Comparison of ENCODE assay signal across 19 mouse cellular contexts in genomic region chr12:76792540-76792939, GRCm38 (mm10). TPM values are rescaled to one million over a fixed set of nuclear protein-coding genes. Genes with fewer than 3 reads are reported as not detected.
DNase-seq lines count a peak whose midpoint lies in the region; ATAC-seq and TF ChIP-seq lines count a peak whose summit lies in the region.
"Not testable (repeated sequence)": the region's sequence is repeated elsewhere in the genome, so short reads cannot be mapped to it uniquely, and the experiment has no call there.
"Had no signal": no experiment of that assay in that cellular context is flagged by ENCODE, and none has a peak within 500 bp of the region (broad histone marks: within the 10 kb centered on the region; RNA-seq: fewer than 3 reads in every experiment).

No protein-coding gene starts in this region.

- H3K27me3 ChIP-seq in E14TG2a.4 (ENCODE audit: insufficient read depth, low read length); forebrain, postnatal 0 days (ENCODE audit: insufficient read depth, low read length); intestine, postnatal 0 days (replicated peaks; ENCODE audit: control insufficient read depth, insufficient read depth, low read length); liver, embryonic 14.5 days (ENCODE audit: control insufficient read depth, insufficient read depth, low read length); lung, postnatal 0 days (replicated peaks; ENCODE audit: insufficient read depth, low read length); small intestine, adult 2 months (ENCODE audit: control insufficient read depth, insufficient read depth, low read length): not testable (repeated sequence)

- H3K4me1 ChIP-seq in E14TG2a.4 (replicated peaks; ENCODE audit: low read depth, low read length) = peaks cover 30% of the 10 kb centered on the region
- not testable (repeated sequence) for H3K4me1 ChIP-seq in forebrain, postnatal 0 days (ENCODE audit: insufficient read depth); intestine, postnatal 0 days (replicated peaks; ENCODE audit: control insufficient read depth, insufficient read depth, low read length); liver, embryonic 14.5 days (replicated peaks; ENCODE audit: control insufficient read depth in 2 of 2, insufficient read depth in 2 of 2, low read length in 1 of 2); lung, postnatal 0 days (ENCODE audit: insufficient read depth, low read depth, low read length)
- peaks cover 18% of the 10 kb centered on the region for H3K4me1 ChIP-seq in small intestine, adult 2 months (ENCODE audit: control insufficient read depth, insufficient read depth, insufficient read length, low read length)

- not testable (repeated sequence) for H3K4me2 ChIP-seq in forebrain, postnatal 0 days (ENCODE audit: low read depth); intestine, postnatal 0 days (replicated peaks; ENCODE audit: low read depth); liver, embryonic 14.5 days (ENCODE audit: low read depth); lung, postnatal 0 days (replicated peaks; ENCODE audit: low read depth, low read length)

- not testable (repeated sequence) for ATAC-seq in forebrain, postnatal 0 days; intestine, postnatal 0 days; liver, embryonic 14.5 days (ENCODE audit: insufficient read depth); lung, postnatal 0 days
- peak; percentile 54; the same call in 1 of the 2 replicates for ATAC-seq in megakaryocyte-erythroid progenitor cell, adult 5-6 weeks (replicated peaks; ENCODE audit: low FRiP score, low TSS enrichment, poor library complexity, severe bottlenecking)

- peak; percentile 37 for DNase-seq in ZHBTc4 (ENCODE audit: low read depth, low spot score)
- not testable (repeated sequence) for DNase-seq in forebrain, postnatal 0 days; liver, embryonic 14.5 days (ENCODE audit: low read depth in 3 of 3, low spot score in 3 of 3); lung, postnatal 0 days (ENCODE audit: low spot score)

- TF ChIP-seq POLR2A in small intestine, adult 2 months (IDR thresholded peaks at IDR 0.05; ENCODE audit: low read depth, low read length) = not testable (repeated sequence)

- not testable (repeated sequence) for H3K36me3 ChIP-seq in E14TG2a.4 (ENCODE audit: insufficient read depth, low read length); forebrain, postnatal 0 days (ENCODE audit: insufficient read depth); intestine, postnatal 0 days (ENCODE audit: control insufficient read depth, insufficient read depth); liver, embryonic 14.5 days (replicated peaks; ENCODE audit: control insufficient read depth, insufficient read depth, low read depth); lung, postnatal 0 days (ENCODE audit: insufficient read depth, low read length)
- peaks cover 13% of the 10 kb centered on the region for H3K36me3 ChIP-seq in small intestine, adult 2 months (ENCODE audit: control insufficient read depth, insufficient read depth, low read length)

- not testable (repeated sequence) for H3K9me3 ChIP-seq in E14TG2a.4 (ENCODE audit: low read length); forebrain, postnatal 0 days (ENCODE audit: low read length); intestine, postnatal 0 days (ENCODE audit: control insufficient read depth); liver, embryonic 14.5 days (ENCODE audit: control insufficient read depth, low read length); lung, postnatal 0 days (ENCODE audit: low read length)

- TF ChIP-seq EP300 in liver, embryonic 14.5 days (IDR thresholded peaks at IDR 0.05; ENCODE audit: low read depth); lung, postnatal 0 days (IDR thresholded peaks at IDR 0.05): not testable (repeated sequence)

- not testable (repeated sequence) for H3K4me3 ChIP-seq in E14TG2a.4 (replicated peaks; ENCODE audit: low read length); forebrain, postnatal 0 days (ENCODE audit: low read depth, low read length); intestine, postnatal 0 days (ENCODE audit: low read depth, low read length); liver, embryonic 14.5 days (ENCODE audit: insufficient read depth in 1 of 2, low read depth in 2 of 2, low read length in 2 of 2); lung, postnatal 0 days (ENCODE audit: low read depth, low read length)
- peak overlapping the region; percentile 34 for H3K4me3 ChIP-seq in small intestine, adult 2 months (ENCODE audit: low read depth, low read length)

- TF ChIP-seq CTCF in E14TG2a.4 (conservative IDR thresholded peaks at IDR 0.05; ENCODE audit: low read length) = 0 out of 2 replicates have a peak, but pooled peaks have one; percentile 10
- TF ChIP-seq CTCF in forebrain, postnatal 0 days (IDR thresholded peaks at IDR 0.05; ENCODE audit: low read depth) = peak; percentile 10; the same call in 1 of the 2 replicates
- peak; percentile 32; the same call in 1 of the 2 replicates for TF ChIP-seq CTCF in intestine, postnatal 0 days (IDR thresholded peaks at IDR 0.05; ENCODE audit: low read depth)
- TF ChIP-seq CTCF in liver, embryonic 14.5 days (IDR thresholded peaks at IDR 0.05; ENCODE audit: low read depth) = peak; percentile 33; the same call in 1 of the 2 replicates
- TF ChIP-seq CTCF in lung, postnatal 0 days (IDR thresholded peaks at IDR 0.05) = peak; percentile 26; the same call in 1 of the 2 replicates
- TF ChIP-seq CTCF in small intestine, adult 2 months (IDR thresholded peaks at IDR 0.05; ENCODE audit: extremely low read depth, insufficient read length, insufficient replicate concordance, low read depth, low read length) = 0 out of 2 replicates have a peak, but pooled peaks have one; percentile 5

- WGBS in forebrain, postnatal 0 days = 62% methylated on average over 14 of the region's 14 CpGs
- WGBS in intestine, postnatal 0 days = 69% methylated on average over 14 of the region's 14 CpGs
- WGBS in liver, embryonic 14.5 days (ENCODE audit: insufficient replicate concordance) = 43% methylated on average over 13 of the region's 14 CpGs
- 50% methylated on average over 14 of the region's 14 CpGs for WGBS in lung, postnatal 0 days
- WGBS in small intestine, adult 2 months = 50% methylated on average over 14 of the region's 14 CpGs

- H3K9ac ChIP-seq in forebrain, postnatal 0 days; intestine, postnatal 0 days (ENCODE audit: low read depth, low read length); liver, embryonic 14.5 days (replicated peaks); lung, postnatal 0 days (replicated peaks; ENCODE audit: low read depth): not testable (repeated sequence)

- not testable (repeated sequence) for H3K27ac ChIP-seq in forebrain, postnatal 0 days (ENCODE audit: low read depth, low read length); intestine, postnatal 0 days (ENCODE audit: low read depth, low read length); liver, embryonic 14.5 days; lung, postnatal 0 days (ENCODE audit: low read length); small intestine, adult 2 months (ENCODE audit: insufficient read depth, low read depth, low read length)

RNA-seq across cellular contexts. Expression of gene Gpx2, which starts 2.8 kb away (rescaled TPM):
- not detected in 2 replicates for total RNA-seq in forebrain, postnatal 0 days (2014; rRNA removed)
- 0.31 TPM in 1 of 2 replicates, not detected in the other for polyA plus RNA-seq in forebrain, postnatal 0 days (2015; fragmentation: Nextera tagmentation; extraction: Ambion mirVana)
- 132 and 148 TPM in 2 replicates for polyA plus RNA-seq in intestine, postnatal 0 days (2015; fragmentation: Nextera tagmentation; extraction: Ambion mirVana)
- 0.06 and 0.16 TPM in 2 replicates for polyA plus RNA-seq in liver, embryonic 14.5 days (2012; rRNA removed)
- not detected in 2 replicates for polyA plus RNA-seq in liver, embryonic 14.5 days (2014; fragmentation: Nextera tagmentation; extraction: Ambion mirVana)
- polyA plus RNA-seq in lung, postnatal 0 days (2015; fragmentation: Nextera tagmentation; extraction: Ambion mirVana) = 21.3 TPM in 2 replicates
- not detected in 2 replicates for total RNA-seq in megakaryocyte-erythroid progenitor cell, adult 5-6 weeks (2014; fragmentation: Nextera tagmentation)
- total RNA-seq in megakaryocyte-erythroid progenitor cell, adult 5-6 weeks (2017) = not detected in 2 replicates
- 514 and 943 TPM in 2 replicates for polyA plus RNA-seq in small intestine, adult 2 months (2012; rRNA removed)
- total RNA-seq: adrenal gland, postnatal 25 days; gastrocnemius, adult 8-10 months; gastrocnemius, postnatal 25 days; heart, adult 2 months; heart, postnatal 14 days; heart, postnatal 4 days had no signal
- polyA plus RNA-seq: activated CD4-positive, CD25-positive, alpha-beta regulatory T cell, adult 4 months; forebrain, embryonic 14.5 days; G1E; hindbrain, embryonic 15.5 days; Patski had no signal

RNA-seq across cellular contexts. Expression of gene Fntb, which starts 27.2 kb away (rescaled TPM):
- 22.7 and 32.3 TPM in 2 replicates for total RNA-seq in forebrain, postnatal 0 days (2014; rRNA removed)
- 38.7 and 42.3 TPM in 2 replicates for polyA plus RNA-seq in forebrain, postnatal 0 days (2015; fragmentation: Nextera tagmentation; extraction: Ambion mirVana)
- 13.1 and 13.5 TPM in 2 replicates for polyA plus RNA-seq in intestine, postnatal 0 days (2015; fragmentation: Nextera tagmentation; extraction: Ambion mirVana)
- 21.4 and 24.3 TPM in 2 replicates for polyA plus RNA-seq in liver, embryonic 14.5 days (2012; rRNA removed)
- 28.8 and 33.7 TPM in 2 replicates for polyA plus RNA-seq in liver, embryonic 14.5 days (2014; fragmentation: Nextera tagmentation; extraction: Ambion mirVana)
- polyA plus RNA-seq in lung, postnatal 0 days (2015; fragmentation: Nextera tagmentation; extraction: Ambion mirVana) = 15.8 and 18.9 TPM in 2 replicates
- 27.2 and 31.1 TPM in 2 replicates for total RNA-seq in megakaryocyte-erythroid progenitor cell, adult 5-6 weeks (2014; fragmentation: Nextera tagmentation)
- total RNA-seq in megakaryocyte-erythroid progenitor cell, adult 5-6 weeks (2017) = 5.0 and 15.4 TPM in 2 replicates
- 9.1 and 27.1 TPM in 2 replicates for polyA plus RNA-seq in small intestine, adult 2 months (2012; rRNA removed)

RNA-seq across cellular contexts. Expression of gene Churc1, which starts 27.2 kb away (rescaled TPM):
- total RNA-seq in forebrain, postnatal 0 days (2014; rRNA removed) = 75.7 and 84.4 TPM in 2 replicates
- polyA plus RNA-seq in forebrain, postnatal 0 days (2015; fragmentation: Nextera tagmentation; extraction: Ambion mirVana) = 115 and 146 TPM in 2 replicates
- 129 and 136 TPM in 2 replicates for polyA plus RNA-seq in intestine, postnatal 0 days (2015; fragmentation: Nextera tagmentation; extraction: Ambion mirVana)
- 38.2 and 40.2 TPM in 2 replicates for polyA plus RNA-seq in liver, embryonic 14.5 days (2012; rRNA removed)
- polyA plus RNA-seq in liver, embryonic 14.5 days (2014; fragmentation: Nextera tagmentation; extraction: Ambion mirVana) = 68.8 and 76.3 TPM in 2 replicates
- polyA plus RNA-seq in lung, postnatal 0 days (2015; fragmentation: Nextera tagmentation; extraction: Ambion mirVana) = 109 and 114 TPM in 2 replicates
- 136 and 145 TPM in 2 replicates for total RNA-seq in megakaryocyte-erythroid progenitor cell, adult 5-6 weeks (2014; fragmentation: Nextera tagmentation)
- total RNA-seq in megakaryocyte-erythroid progenitor cell, adult 5-6 weeks (2017) = 48.9 and 57.3 TPM in 2 replicates
- 20.3 and 20.9 TPM in 2 replicates for polyA plus RNA-seq in small intestine, adult 2 months (2012; rRNA removed)

RNA-seq across cellular contexts. Expression of gene Rab15, which starts 30.2 kb away (rescaled TPM):
- 75.1 and 83.0 TPM in 2 replicates for total RNA-seq in forebrain, postnatal 0 days (2014; rRNA removed)
- polyA plus RNA-seq in forebrain, postnatal 0 days (2015; fragmentation: Nextera tagmentation; extraction: Ambion mirVana) = 43.7 and 52.6 TPM in 2 replicates
- 6.4 and 7.5 TPM in 2 replicates for polyA plus RNA-seq in intestine, postnatal 0 days (2015; fragmentation: Nextera tagmentation; extraction: Ambion mirVana)
- polyA plus RNA-seq in liver, embryonic 14.5 days (2012; rRNA removed) = 0.11 and 0.13 TPM in 2 replicates
- polyA plus RNA-seq in liver, embryonic 14.5 days (2014; fragmentation: Nextera tagmentation; extraction: Ambion mirVana) = 0.05 and 0.15 TPM in 2 replicates
- polyA plus RNA-seq in lung, postnatal 0 days (2015; fragmentation: Nextera tagmentation; extraction: Ambion mirVana) = 20.7 and 22.6 TPM in 2 replicates
- total RNA-seq in megakaryocyte-erythroid progenitor cell, adult 5-6 weeks (2014; fragmentation: Nextera tagmentation) = not detected in 2 replicates
- not detected in 2 replicates for total RNA-seq in megakaryocyte-erythroid progenitor cell, adult 5-6 weeks (2017)
- polyA plus RNA-seq in small intestine, adult 2 months (2012; rRNA removed) = 5.7 and 16.4 TPM in 2 replicates
- polyA plus RNA-seq: activated CD4-positive, CD25-positive, alpha-beta regulatory T cell, adult 4 months; G1E had no signal

Comparison
In these comparisons a context has a peak if more than half of its experiments do, and no peak if none do; other contexts are left out.
1. RNA of gene Gpx2, which starts 2.8 kb away (polyA plus RNA-seq): 514 to 943 TPM in small intestine, adult 2 months, 132 to 148 TPM in intestine, postnatal 0 days and 21.3 TPM in lung, postnatal 0 days; 0.31 TPM in forebrain, postnatal 0 days and 0.06 to 0.16 TPM in liver, embryonic 14.5 days; every median in the first group is over 10 times any median in the second.
2. Peak in every context shown above with its lines, with median percentiles within 50 percentile points of each other: CTCF ChIP-seq.